Mouse (Mus musculus): ENCODE results near the gene 1110008P14Rik. TPM values are rescaled to one million over a fixed set of nuclear protein-coding genes. Genes with fewer than 3 reads are reported as not detected.

1110008P14Rik gene
- polyA plus RNA-seq, 1 experiment from 2014 or later = 98.4 TPM

DNA sequence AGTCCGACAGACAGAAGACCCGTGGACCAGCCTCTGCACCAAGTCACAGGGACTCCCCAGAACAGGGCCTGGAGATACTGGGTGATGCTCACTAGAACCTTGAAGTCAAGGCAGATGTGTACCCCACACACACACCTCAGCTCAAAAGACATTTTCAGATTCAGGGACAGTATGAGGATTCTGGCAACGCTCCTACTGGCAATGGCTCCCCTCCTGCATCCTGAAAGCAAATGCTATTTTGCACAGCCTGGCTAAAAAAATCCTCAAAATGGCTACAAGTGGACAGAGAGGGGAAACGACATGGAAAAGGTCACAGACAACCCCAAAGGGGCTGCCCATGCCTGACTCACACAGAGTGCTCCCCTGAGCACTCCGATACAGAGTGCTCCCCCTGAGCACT lies 49.6 kb downstream of the 1110008P14Rik start:
- ATAC-seq = no peak
- H3K4me2 ChIP-seq (ENCODE audit: low read length) = no peak overlapping the region
- no peak overlapping the region for H3K27ac ChIP-seq (ENCODE audit: low read depth, low read length)
- 83% methylated on average over 5 of the region's 5 CpGs for WGBS
- H3K9me3 ChIP-seq (replicated peaks; ENCODE audit: control insufficient read depth, low read length) = no peaks in the 10 kb centered on the region
- H3K4me3 ChIP-seq (ENCODE audit: low read depth, low read length) = no peak overlapping the region
- no peaks in the 10 kb centered on the region for H3K4me1 ChIP-seq (ENCODE audit: control insufficient read depth, insufficient read depth, low read length)
- 0 out of 2 replicates have a peak, but pooled peaks cover 5% of the 10 kb centered on the region for H3K36me3 ChIP-seq (ENCODE audit: control insufficient read depth, insufficient read depth, low read length)
- DNase-seq (ENCODE audit: low spot score) = no peak
- H3K9ac ChIP-seq (ENCODE audit: low read length) = no peak overlapping the region
- no peaks in the 10 kb centered on the region for H3K27me3 ChIP-seq (replicated peaks; ENCODE audit: control insufficient read depth, insufficient read depth, low read length)

DNA sequence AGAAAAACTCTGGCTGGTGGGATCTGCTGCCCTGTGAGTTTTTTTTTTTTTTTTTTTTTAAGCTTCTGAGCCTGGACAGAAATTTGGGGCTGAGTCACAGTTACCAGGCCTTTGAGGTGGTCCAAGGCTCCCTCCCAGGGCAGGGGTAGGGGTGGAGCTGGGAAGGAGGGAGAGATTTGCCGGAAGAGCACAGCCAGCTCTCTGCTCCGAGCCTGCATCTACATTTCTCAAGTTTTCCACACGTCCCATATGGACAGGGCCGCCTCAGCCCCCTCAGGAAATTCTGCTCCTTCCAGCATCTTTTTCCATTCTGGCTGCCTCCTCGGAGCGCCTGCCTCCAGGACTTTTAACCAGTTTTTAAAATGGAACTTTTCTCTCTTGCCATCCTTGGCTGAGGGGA lies 52.2 kb downstream of the 1110008P14Rik start:
- Histone ChIP-seq H3K4me3 (ENCODE audit: low read depth, low read length) (no peak overlapping the region), H3K9me3 (replicated peaks; ENCODE audit: control insufficient read depth, low read length) (no peaks in the 10 kb centered on the region), H3K4me2 (ENCODE audit: low read length) (no peak overlapping the region), H3K27ac (ENCODE audit: low read depth, low read length) (no peak overlapping the region), H3K9ac (ENCODE audit: low read length) (no peak overlapping the region), H3K27me3 (replicated peaks; ENCODE audit: control insufficient read depth, insufficient read depth, low read length) (no peaks in the 10 kb centered on the region), H3K36me3 (ENCODE audit: control insufficient read depth, insufficient read depth, low read length) (no peaks in the 10 kb centered on the region), H3K4me1 (ENCODE audit: control insufficient read depth, insufficient read depth, low read length) (no peaks in the 10 kb centered on the region)
- WGBS = 59% methylated on average over 6 of the region's 6 CpGs
- ATAC-seq = no peak
- no peak for DNase-seq (ENCODE audit: low spot score)

DNA sequence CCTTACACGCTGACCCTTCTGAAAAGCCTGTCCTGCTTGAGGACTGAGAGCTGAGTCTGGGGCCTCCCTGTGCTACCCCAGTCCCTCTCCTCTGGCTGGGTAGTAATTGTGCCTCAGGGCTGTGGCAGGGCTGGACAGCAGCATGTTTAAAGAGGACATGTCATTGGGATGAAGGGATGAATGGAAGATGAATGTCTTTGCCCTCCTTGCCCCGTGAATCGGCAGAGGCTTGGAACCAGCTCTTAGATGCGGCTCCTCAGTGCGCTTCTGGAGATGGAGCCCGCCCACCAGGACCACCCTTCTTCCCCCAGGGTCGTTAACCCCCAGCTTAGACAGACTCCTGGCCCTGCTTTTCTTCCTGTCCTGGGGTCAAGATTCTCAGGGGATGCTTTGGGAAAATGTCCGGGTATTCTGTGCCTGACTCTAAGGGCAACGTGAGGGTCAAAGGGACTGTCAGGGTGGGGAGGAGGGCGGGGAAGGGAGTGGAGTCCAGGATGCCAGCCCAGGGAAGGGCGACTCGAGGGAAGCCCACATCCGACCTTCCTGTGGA lies 52.8 kb downstream of the 1110008P14Rik start:
- Histone ChIP-seq H3K9ac (ENCODE audit: low read length) (no peak overlapping the region), H3K4me2 (ENCODE audit: low read length) (no peak overlapping the region), H3K9me3 (replicated peaks; ENCODE audit: control insufficient read depth, low read length) (no peaks in the 10 kb centered on the region), H3K36me3 (ENCODE audit: control insufficient read depth, insufficient read depth, low read length) (no peaks in the 10 kb centered on the region), H3K4me1 (ENCODE audit: control insufficient read depth, insufficient read depth, low read length) (no peaks in the 10 kb centered on the region), H3K4me3 (ENCODE audit: low read depth, low read length) (no peak overlapping the region), H3K27ac (ENCODE audit: low read depth, low read length) (no peak overlapping the region), H3K27me3 (replicated peaks; ENCODE audit: control insufficient read depth, insufficient read depth, low read length) (no peaks in the 10 kb centered on the region)
- 47% methylated on average over 13 of the region's 13 CpGs for WGBS
- ATAC-seq (no peak), DNase-seq (ENCODE audit: low spot score) (no peak)

DNA sequence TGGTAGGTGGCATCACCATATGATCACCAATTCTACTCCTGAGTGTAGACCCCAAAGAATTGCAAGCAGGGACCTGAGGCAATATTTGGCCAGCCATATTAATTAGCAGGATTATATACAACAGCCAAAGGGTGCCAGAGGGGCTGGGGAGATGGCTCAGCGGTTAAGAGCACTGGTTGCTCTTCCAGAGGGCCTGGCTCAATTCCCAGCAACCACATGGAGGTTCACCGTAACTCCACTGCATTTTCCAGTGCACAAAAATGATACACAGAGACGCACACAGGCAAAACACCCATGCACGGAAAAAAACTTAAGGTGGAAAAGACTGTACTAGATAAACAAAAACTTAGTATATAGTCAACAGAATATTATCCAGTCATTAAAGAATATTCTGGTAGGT lies 54.5 kb downstream of the 1110008P14Rik start:
- 68% methylated on average over 4 of the region's 4 CpGs for WGBS
- DNase-seq (ENCODE audit: low spot score) = no peak
- ATAC-seq = no peak

More for the DNA sequence above, 54.5 kb downstream of the 1110008P14Rik start:
- H3K9me3 ChIP-seq (replicated peaks; ENCODE audit: control insufficient read depth, low read length) = no peaks in the 10 kb centered on the region
- H3K27me3 ChIP-seq (replicated peaks; ENCODE audit: control insufficient read depth, insufficient read depth, low read length) = no peaks in the 10 kb centered on the region
- H3K4me1 ChIP-seq (ENCODE audit: control insufficient read depth, insufficient read depth, low read length) = no peaks in the 10 kb centered on the region
- H3K9ac ChIP-seq (ENCODE audit: low read length) = no peak overlapping the region
- no peak overlapping the region for H3K4me3 ChIP-seq (ENCODE audit: low read depth, low read length)
- no peak overlapping the region for H3K4me2 ChIP-seq (ENCODE audit: low read length)
- H3K36me3 ChIP-seq (ENCODE audit: control insufficient read depth, insufficient read depth, low read length) = no peaks in the 10 kb centered on the region
- no peak overlapping the region for H3K27ac ChIP-seq (ENCODE audit: low read depth, low read length)

Other genes starting within 250 kb of the 1110008P14Rik start
- gene Prrc2b, start 230.9 kb downstream of the 1110008P14Rik start, polyA plus RNA-seq (2014; fragmentation: Nextera tagmentation; extraction: Ambion mirVana) = 53.3 and 62.4 TPM in 2 replicates
- 22.3 and 27.1 TPM in 2 replicates for gene Pomt1, start 145.3 kb downstream of the 1110008P14Rik start, polyA plus RNA-seq (2014; fragmentation: Nextera tagmentation; extraction: Ambion mirVana)
- 84.2 and 96.6 TPM in 2 replicates for gene Uck1, start 121.8 kb downstream of the 1110008P14Rik start, polyA plus RNA-seq (2014; fragmentation: Nextera tagmentation; extraction: Ambion mirVana)
- 15.5 and 20.6 TPM in 2 replicates for gene Golga2, start 94.6 kb downstream of the 1110008P14Rik start, polyA plus RNA-seq (2014; fragmentation: Nextera tagmentation; extraction: Ambion mirVana)
- 186 and 243 TPM in 2 replicates for gene Swi5, start 93.9 kb downstream of the 1110008P14Rik start, polyA plus RNA-seq (2014; fragmentation: Nextera tagmentation; extraction: Ambion mirVana)
- gene Ciz1, start 29.6 kb downstream of the 1110008P14Rik start, polyA plus RNA-seq (2014; fragmentation: Nextera tagmentation; extraction: Ambion mirVana) = 37.3 and 48.0 TPM in 2 replicates
- 28.2 and 42.8 TPM in 2 replicates for gene Dnm1, start 28.6 kb downstream of the 1110008P14Rik start, polyA plus RNA-seq (2014; fragmentation: Nextera tagmentation; extraction: Ambion mirVana)
- gene Lcn2, start 6.3 kb upstream of the 1110008P14Rik start, polyA plus RNA-seq (2014; fragmentation: Nextera tagmentation; extraction: Ambion mirVana) = 0.25 and 0.32 TPM in 2 replicates
- gene Ptges2, start 14.0 kb upstream of the 1110008P14Rik start, polyA plus RNA-seq (2014; fragmentation: Nextera tagmentation; extraction: Ambion mirVana) = 42.2 and 44.8 TPM in 2 replicates
- gene Naif1, start 68.5 kb upstream of the 1110008P14Rik start, polyA plus RNA-seq (2014; fragmentation: Nextera tagmentation; extraction: Ambion mirVana) = 5.3 and 5.4 TPM in 2 replicates
- gene Slc25a25, start 69.5 kb upstream of the 1110008P14Rik start, polyA plus RNA-seq (2014; fragmentation: Nextera tagmentation; extraction: Ambion mirVana) = 30.4 and 34.2 TPM in 2 replicates
- 4.4 and 5.2 TPM in 2 replicates for gene Fam102a, start 153.4 kb upstream of the 1110008P14Rik start, polyA plus RNA-seq (2014; fragmentation: Nextera tagmentation; extraction: Ambion mirVana)
- gene Dpm2, start 188.9 kb upstream of the 1110008P14Rik start, polyA plus RNA-seq (2014; fragmentation: Nextera tagmentation; extraction: Ambion mirVana) = 143 and 152 TPM in 2 replicates
- 4.7 TPM in 2 replicates for gene Pip5kl1, start 192.9 kb upstream of the 1110008P14Rik start, polyA plus RNA-seq (2014; fragmentation: Nextera tagmentation; extraction: Ambion mirVana)
- gene 9430097D07Rik, start 193.7 kb upstream of the 1110008P14Rik start, polyA plus RNA-seq (2014; fragmentation: Nextera tagmentation; extraction: Ambion mirVana) = 0.30 and 0.61 TPM in 2 replicates
- gene St6galnac4, start 205.2 kb upstream of the 1110008P14Rik start, polyA plus RNA-seq (2014; fragmentation: Nextera tagmentation; extraction: Ambion mirVana) = 18.7 and 21.4 TPM in 2 replicates
- gene St6galnac6, start 217.8 kb upstream of the 1110008P14Rik start, polyA plus RNA-seq (2014; fragmentation: Nextera tagmentation; extraction: Ambion mirVana) = 4.7 and 5.7 TPM in 2 replicates
- gene Ak1, start 239.8 kb upstream of the 1110008P14Rik start, polyA plus RNA-seq (2014; fragmentation: Nextera tagmentation; extraction: Ambion mirVana) = 60.3 and 65.9 TPM in 2 replicates